Mouse (Mus musculus) lung, adult 2 months (tissue): ENCODE data around the gene Ak7.

Source experiments
- CTCF ChIP-seq: fragments of 200-500 bp; IDR thresholded peaks from 2 replicates; pipeline ENCODE4 v1.5.1; 2011; ENCODE audit warnings: mild to moderate bottlenecking, low read length, control low read depth; ENCODE audit not compliant: insufficient read depth
- POLR2A ChIP-seq: fragments of 200-500 bp; IDR thresholded peaks from 2 replicates; pipeline ENCODE4 v1.6.1; 2011; ENCODE audit warnings: low read depth, mild to moderate bottlenecking, control low read depth, low read length, borderline replicate concordance; ENCODE audit errors: extremely low read depth

- no peak for TF ChIP-seq POLR2A
- TF ChIP-seq CTCF: no peak
These were observed 12.8 kb downstream of the Ak7 start for GRCm38 (mm10) chr12:105718616-105719015.
